Mouse (Mus musculus): Measurements from ENCODE around the gene Enpp6. TPM values are rescaled to one million over a fixed set of nuclear protein-coding genes. Genes with fewer than 3 reads are reported as not detected.

Enpp6 gene
- polyA plus RNA-seq, 1 experiment from 2014 or later: 1.5 TPM

Other genes with a start within 250 kb of the Enpp6 start
- 13.9 and 14.2 TPM in 2 replicates for gene Irf2, start 247.2 kb upstream of the Enpp6 start, polyA plus RNA-seq (2014; fragmentation: Nextera tagmentation; extraction: Ambion mirVana)

Data from kidney, embryonic 14.5 days (tissue).